Mouse (Mus musculus) cerebellum, adult 11-12 months (tissue): ENCODE data around the gene Wars2.

ENCODE experiments used
- DNase-seq: peaks from one replicate; pipeline ENCODE4 v3.0.0; 2022

Gene Wars2

GRCm38 (mm10) chr3:99193576-99193975 lies 52.7 kb downstream of the Wars2 start:
- no peak for DNase-seq

- DNase-seq, result no peak
These were observed 62.5 kb downstream of the Wars2 start for GRCm38 (mm10) chr3:99203331-99203730.

- no peak for DNase-seq
These were observed 67.5 kb downstream of the Wars2 start for GRCm38 (mm10) chr3:99208416-99208815.

GRCm38 (mm10) chr3:99211105-99211698 lies 70.3 kb downstream of the Wars2 start:
- DNase-seq, result no peak

GRCm38 (mm10) chr3:99227807-99228206 lies 86.9 kb downstream of the Wars2 start:
- no peak for DNase-seq

GRCm38 (mm10) chr3:99233393-99234318 lies 92.8 kb downstream of the Wars2 start:
- peak; percentile 12 for DNase-seq

- no peak for DNase-seq
These were observed 93.5 kb downstream of the Wars2 start for GRCm38 (mm10) chr3:99234319-99234869.

GRCm38 (mm10) chr3:99235116-99235803 lies 94.4 kb downstream of the Wars2 start:
- DNase-seq, result no peak

GRCm38 (mm10) chr3:99235804-99236755 lies 95.2 kb downstream of the Wars2 start:
- DNase-seq, result no peak

GRCm38 (mm10) chr3:99238691-99239090 lies 97.8 kb downstream of the Wars2 start:
- DNase-seq, result no peak

GRCm38 (mm10) chr3:99239301-99240045 lies 98.6 kb downstream of the Wars2 start:
- DNase-seq, result no peak

- no peak for DNase-seq
These were observed 99.4 kb downstream of the Wars2 start, which contains the start of gene Tbx15 for GRCm38 (mm10) chr3:99240213-99240720. Gene Tbx15, plus strand, starts transcription at chr3:99240381.

- no peak for DNase-seq
These were observed 100.2 kb downstream of the Wars2 start for GRCm38 (mm10) chr3:99240811-99241738.

GRCm38 (mm10) chr3:99242481-99242880 lies 101.6 kb downstream of the Wars2 start:
- no peak for DNase-seq

GRCm38 (mm10) chr3:99245341-99245740 lies 104.5 kb downstream of the Wars2 start:
- no peak for DNase-seq

GRCm38 (mm10) chr3:99246629-99247028 lies 105.8 kb downstream of the Wars2 start:
- no peak for DNase-seq

- no peak for DNase-seq
These were observed 106.7 kb downstream of the Wars2 start for GRCm38 (mm10) chr3:99247586-99247985.

GRCm38 (mm10) chr3:99247996-99248801 lies 107.3 kb downstream of the Wars2 start:
- DNase-seq, result no peak
